Mouse (Mus musculus): ENCODE measurements around the gene Fus. TPM values are rescaled to one million over a fixed set of nuclear protein-coding genes. Genes with fewer than 3 reads are reported as not detected.
"Not testable (repeated sequence)": the region's sequence is repeated elsewhere in the genome, so short reads cannot be mapped to it uniquely, and the experiment has no call there.

Gene Fus
- total RNA-seq, 1 experiment from 2014 or later, result 309 TPM

- no peak for DNase-seq
These were observed 37.5 kb downstream of the Fus start for GRCm38 (mm10) chr7:128004487-128005362.

GRCm38 (mm10) chr7:128006193-128006592, 38.9 kb downstream of the Fus start:
- DNase-seq, result no peak

GRCm38 (mm10) chr7:128009715-128010340, 42.6 kb downstream of the Fus start:
- DNase-seq, result no peak

- DNase-seq, result no peak
These were observed 45.0 kb downstream of the Fus start for GRCm38 (mm10) chr7:128012136-128012780.

- DNase-seq, result no peak
These were observed 45.9 kb downstream of the Fus start for GRCm38 (mm10) chr7:128013116-128013515.

GRCm38 (mm10) chr7:128016134-128016533, 48.9 kb downstream of the Fus start:
- not testable (repeated sequence) for DNase-seq

GRCm38 (mm10) chr7:128016650-128017049, 49.4 kb downstream of the Fus start:
- no peak for DNase-seq

- no peak for DNase-seq
These were observed 51.0 kb downstream of the Fus start for GRCm38 (mm10) chr7:128018275-128018674.

- no peak for DNase-seq
These were observed 51.9 kb downstream of the Fus start for GRCm38 (mm10) chr7:128019187-128019586.

- no peak for DNase-seq
These were observed 55.7 kb downstream of the Fus start for GRCm38 (mm10) chr7:128022974-128023373.

- no peak for DNase-seq
These were observed 56.3 kb downstream of the Fus start for GRCm38 (mm10) chr7:128023565-128023964.

GRCm38 (mm10) chr7:128024364-128024763, 57.1 kb downstream of the Fus start:
- DNase-seq, result no peak

- DNase-seq, result no peak
These were observed 57.7 kb downstream of the Fus start for GRCm38 (mm10) chr7:128024932-128025331.

GRCm38 (mm10) chr7:128025381-128025780, 58.1 kb downstream of the Fus start:
- DNase-seq, result no peak

GRCm38 (mm10) chr7:128031403-128031976, 64.2 kb downstream of the Fus start:
- DNase-seq, result no peak

GRCm38 (mm10) chr7:128032290-128032988, 65.2 kb downstream of the Fus start:
- DNase-seq, result no peak

GRCm38 (mm10) chr7:128032989-128033293, 65.7 kb downstream of the Fus start:
- no peak for DNase-seq

- no peak for DNase-seq
These were observed 66.4 kb downstream of the Fus start for GRCm38 (mm10) chr7:128033616-128034015.

Measured in adrenal gland, postnatal 25 days (tissue).